Mouse (Mus musculus) heart, adult 10 weeks (tissue): ENCODE results near the gene Nipa1. TPM values are rescaled to one million over a fixed set of nuclear protein-coding genes. Genes with fewer than 3 reads are reported as not detected.

Experiments
- polyA plus RNA-seq: library from polyadenylated mRNA; stranded (reverse); fragments of 350-450 nt; fragmentation: Illumina TruSeq; extraction: RNeasy Lipid Tissue Mini Kit (QIAGEN cat#74804); gene quantifications from one replicate; pipeline ENCODE4 v1.2.3, GENCODE M21; 2014; ENCODE audit warnings: low read depth, low replicate concordance

Nipa1 gene
- polyA plus RNA-seq: 5.6 TPM

GRCm38 (mm10) chr7:56019930-56020253 is at the start of gene Nipa1:
TSS of gene Nipa1 (minus strand) at chr7:56019954.

GRCm38 (mm10) chr7:56049831-56050321 is 30.1 kb upstream of the Nipa1 start, which contains the start of gene Herc2:
TSS of gene Herc2 (plus strand) at chr7:56050196.

GRCm38 (mm10) chr7:55962004-55962908 is 57.5 kb downstream of the Nipa1 start, which contains the start of gene Nipa2:
TSS of gene Nipa2 (minus strand) at chr7:55962476.

Other genes with a start within 250 kb of the Nipa1 start
- 8.5 TPM for gene Tubgcp5, start 225.8 kb downstream of the Nipa1 start, polyA plus RNA-seq
- gene Cyfip1, start 178.2 kb downstream of the Nipa1 start, polyA plus RNA-seq: 22.4 TPM
- gene Nipa2, start 57.5 kb downstream of the Nipa1 start, polyA plus RNA-seq: 24.0 TPM
- 19.5 TPM for gene Herc2, start 30.2 kb upstream of the Nipa1 start, polyA plus RNA-seq
- not detected for gene Oca2, start 219.8 kb upstream of the Nipa1 start, polyA plus RNA-seq